Mouse (Mus musculus): ENCODE data around the gene Lsamp.

DNA sequence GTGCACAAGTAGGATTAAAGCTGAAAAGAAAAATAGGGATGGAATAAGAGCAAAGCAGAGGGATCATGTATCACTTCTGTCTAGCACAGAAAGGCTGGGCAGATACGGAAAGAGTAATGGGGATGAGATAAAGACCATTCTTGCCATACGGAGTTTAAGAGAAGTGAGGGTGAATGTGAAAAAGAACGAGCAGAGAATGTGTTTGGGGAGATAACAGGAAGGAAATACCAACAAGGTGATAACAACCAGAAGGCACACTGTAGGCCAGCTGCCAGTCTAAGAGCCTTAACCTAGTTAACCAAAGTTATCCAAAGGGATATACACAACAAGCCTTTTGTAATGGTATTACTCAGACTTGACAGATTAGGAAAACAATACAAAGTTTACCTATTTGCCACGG, 725.4 kb downstream of the Lsamp start:
- TF ChIP-seq POLR2A (IDR thresholded peaks at IDR 0.05; ENCODE audit: insufficient read depth, low read length) (no peak), CTCF (IDR thresholded peaks at IDR 0.05; ENCODE audit: low read depth, low read length) (no peak), EP300 (IDR thresholded peaks at IDR 0.05; ENCODE audit: insufficient read depth, low read depth, low read length) (no peak)
